Mouse (Mus musculus) liver, embryonic 13.5 days (tissue): ENCODE measurements around the gene Rnaseh1. TPM values are rescaled to one million over a fixed set of nuclear protein-coding genes. Genes with fewer than 3 reads are reported as not detected.

Experiments used
- microRNA-seq: library from miRNA; unstranded; fragments of <30 nt; microRNA quantifications from one replicate; pipeline ENCODE4, GENCODE M21; 2016
- polyA plus RNA-seq: library from polyadenylated mRNA; unstranded; fragments of >200 nt; fragmentation: Nextera tagmentation; extraction: Ambion mirVana; gene quantifications from 2 replicates; pipeline ENCODE4 v1.2.1, GENCODE M21; 2015

The Rnaseh1 gene
- polyA plus RNA-seq, 1 experiment from 2014 or later: 14.6 TPM

Small RNA genes within 50 kb of the gene (microRNA-seq; reads per million reads assigned to microRNA genes)
- gene Mir6937: not detected

Other genes with a start within 250 kb of the Rnaseh1 start
- 0.07 TPM in 1 of 2 replicates, not detected in the other for gene Dcdc2c, start 97.2 kb upstream of the Rnaseh1 start, polyA plus RNA-seq
- gene Allc, start 67.1 kb upstream of the Rnaseh1 start, polyA plus RNA-seq: not detected in 2 replicates
- gene Colec11, start 26.2 kb upstream of the Rnaseh1 start, polyA plus RNA-seq: 14.9 and 17.2 TPM in 2 replicates
- 588 and 611 TPM in 2 replicates for gene Rps7, start 13.6 kb upstream of the Rnaseh1 start, polyA plus RNA-seq
- gene Adi1, start 25.6 kb downstream of the Rnaseh1 start, polyA plus RNA-seq: 51.7 and 61.5 TPM in 2 replicates
- 18.6 and 22.1 TPM in 2 replicates for gene Trappc12, start 100.9 kb downstream of the Rnaseh1 start, polyA plus RNA-seq
- gene Eipr1, start 102.2 kb downstream of the Rnaseh1 start, polyA plus RNA-seq: 31.7 and 32.8 TPM in 2 replicates